Mouse (Mus musculus) T-helper 1 cell (primary cell): ENCODE data around the gene Cacna1d.

Experiments
- in situ Hi-C: fragments of 300-600 bp; cut with MboI, MseI; formaldehyde crosslinking; loops from one replicate; pipeline ENCODE4 v1.15.1; 2025; ENCODE audit warnings: high pct_unique_total_duplicates

Gene Cacna1d

GRCm38 (mm10) chr14:30024387-30024786 is 466.9 kb downstream of the Cacna1d start:
- in situ Hi-C loops = no loop called here

GRCm38 (mm10) chr14:30022471-30022870 is 468.8 kb downstream of the Cacna1d start:
- in situ Hi-C loops = no loop called here

GRCm38 (mm10) chr14:30019792-30020575 is 471.3 kb downstream of the Cacna1d start:
- in situ Hi-C loops = no loop called here

- in situ Hi-C loops = no loop called here
These were observed 471.9 kb downstream of the Cacna1d start for GRCm38 (mm10) chr14:30019375-30019774.

- in situ Hi-C loops = no loop called here
These were observed 472.4 kb downstream of the Cacna1d start for GRCm38 (mm10) chr14:30018846-30019245.

GRCm38 (mm10) chr14:30018463-30018801 is 472.8 kb downstream of the Cacna1d start:
- in situ Hi-C loops = no loop called here

- in situ Hi-C loops = no loop called here
These were observed 473.3 kb downstream of the Cacna1d start for GRCm38 (mm10) chr14:30017794-30018462.

GRCm38 (mm10) chr14:30016666-30017065 is 474.6 kb downstream of the Cacna1d start:
- in situ Hi-C loops = no loop called here

GRCm38 (mm10) chr14:30015008-30015407 is 476.2 kb downstream of the Cacna1d start:
- in situ Hi-C loops = no loop called here

- in situ Hi-C loops = no loop called here
These were observed 476.8 kb downstream of the Cacna1d start for GRCm38 (mm10) chr14:30014487-30014886.

GRCm38 (mm10) chr14:30011886-30012560 is 479.2 kb downstream of the Cacna1d start:
- in situ Hi-C loops = no loop called here

GRCm38 (mm10) chr14:30009864-30010560 is 481.2 kb downstream of the Cacna1d start:
- in situ Hi-C loops = no loop called here

GRCm38 (mm10) chr14:30008733-30009575 is 482.3 kb downstream of the Cacna1d start, which contains the start of the genes Il17rb and Chdh:
Il17rb (minus strand) TSS chr14:30008896.
Chdh (plus strand) TSS chr14:30009023.
- in situ Hi-C loops = no loop called here

GRCm38 (mm10) chr14:29999475-29999811 is 491.8 kb downstream of the Cacna1d start:
- in situ Hi-C loops = no loop called here

- in situ Hi-C loops = no loop called here
These were observed 492.3 kb downstream of the Cacna1d start for GRCm38 (mm10) chr14:29998747-29999474.

- in situ Hi-C loops = no loop called here
These were observed 493.9 kb downstream of the Cacna1d start for GRCm38 (mm10) chr14:29997345-29997744.

- in situ Hi-C loops = no loop called here
These were observed 495.1 kb downstream of the Cacna1d start for GRCm38 (mm10) chr14:29996000-29996751.

GRCm38 (mm10) chr14:29994976-29995375 is 496.3 kb downstream of the Cacna1d start:
- in situ Hi-C loops = no loop called here
